Mouse (Mus musculus): ENCODE results near the gene Tex48.

DNA sequence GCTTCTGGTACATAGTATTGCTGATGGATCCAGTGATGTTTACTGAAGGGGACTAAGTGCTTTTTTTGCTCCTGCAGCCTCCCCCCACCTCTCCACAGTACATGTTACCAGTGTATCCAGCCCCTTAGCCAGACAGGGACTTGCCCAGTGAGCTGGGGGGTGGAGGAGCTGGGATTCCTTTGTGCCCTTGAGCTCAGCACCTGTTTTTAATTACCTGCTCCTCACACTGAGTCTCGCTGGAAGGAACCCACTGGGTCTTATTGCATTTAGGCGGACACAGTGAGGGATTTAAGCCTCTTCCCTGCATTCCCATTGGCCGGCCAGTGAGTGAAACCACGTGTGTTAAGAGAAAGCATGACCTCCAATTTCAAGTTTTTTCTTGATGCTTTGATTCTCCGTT, 39.6 kb downstream of the Tex48 start:
- TF ChIP-seq CTCF (IDR thresholded peaks at IDR 0.05; ENCODE audit: control insufficient read depth, insufficient read depth, low read length) = no peak
- TF ChIP-seq POLR2A (IDR thresholded peaks at IDR 0.05; ENCODE audit: borderline replicate concordance, control insufficient read depth, low read depth, low read length) = no peak

Measured in bone marrow, adult 2 months (tissue).